Mouse (Mus musculus): ENCODE measurements around the gene Inpp5f. TPM values are rescaled to one million over a fixed set of nuclear protein-coding genes. Genes with fewer than 3 reads are reported as not detected.

Inpp5f gene
- polyA plus RNA-seq, 1 experiment = 3.6 TPM

DNA sequence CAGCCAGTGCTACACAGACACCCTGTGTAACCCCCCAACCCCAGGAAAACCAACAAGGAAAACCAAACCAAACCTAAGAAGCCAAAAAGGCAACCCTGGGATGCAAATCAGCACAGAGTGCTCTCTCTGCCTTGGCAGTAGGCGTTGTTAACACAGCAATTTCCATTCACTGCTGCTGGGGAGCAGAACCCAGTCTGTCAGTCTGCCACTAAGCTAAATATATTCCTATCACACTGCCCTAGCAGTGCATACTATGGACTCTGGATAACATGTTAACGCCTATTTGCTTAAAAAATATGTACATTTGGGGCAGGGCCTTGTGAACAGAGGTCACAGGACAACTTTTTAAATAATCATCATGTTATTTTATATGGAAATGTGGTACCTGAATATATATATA, 120.5 kb downstream of the Inpp5f start:
- Histone ChIP-seq H3K4me3 (no peak overlapping the region), H3ac (ENCODE audit: control insufficient read depth, insufficient read length) (no peak overlapping the region), H3K79me2 (ENCODE audit: control insufficient read depth, insufficient read depth) (peaks cover 91% of the 10 kb centered on the region), H3K27me3 (ENCODE audit: control insufficient read depth, insufficient read depth, insufficient read length) (no peaks in the 10 kb centered on the region), H3K36me3 (ENCODE audit: control insufficient read depth, insufficient read depth) (no peaks in the 10 kb centered on the region), H3K4me2 (ENCODE audit: low read depth) (no peak overlapping the region)
- TF ChIP-seq CEBPB (IDR thresholded peaks at IDR 0.05; ENCODE audit: insufficient read depth, poor library complexity, severe bottlenecking) = no peak
- no peak for TF ChIP-seq POLR2A (IDR thresholded peaks at IDR 0.05; ENCODE audit: insufficient read length, low read depth)
- TF ChIP-seq REST (IDR thresholded peaks at IDR 0.05; ENCODE audit: insufficient read depth, insufficient read length) = no peak
- TF ChIP-seq E2F4 (IDR thresholded peaks at IDR 0.05; ENCODE audit: insufficient read depth) = no peak
- TF ChIP-seq POLR2AphosphoS2 (IDR thresholded peaks at IDR 0.05; ENCODE audit: insufficient read length, low read depth) = no peak
- no peak for TF ChIP-seq SRF (IDR thresholded peaks at IDR 0.05; ENCODE audit: control insufficient read depth, insufficient read length, low read depth)
- TF ChIP-seq MYOD1 (IDR thresholded peaks at IDR 0.05; ENCODE audit: control insufficient read depth in 1 of 3, insufficient read length in 2 of 3, low read depth in 2 of 3) = no peak
- TF ChIP-seq MAX (IDR thresholded peaks at IDR 0.05; ENCODE audit: low read depth) = no peak
- TF ChIP-seq USF1 (IDR thresholded peaks at IDR 0.05; ENCODE audit: low read depth) = no peak
- no peak for TF ChIP-seq TCF3 (IDR thresholded peaks at IDR 0.05; ENCODE audit: insufficient read length, low read depth)
- TF ChIP-seq MYOG (IDR thresholded peaks at IDR 0.05; ENCODE audit: control insufficient read depth in 1 of 3, insufficient read depth in 1 of 3, insufficient read length in 2 of 3, low read depth in 2 of 3) = no peak

DNA sequence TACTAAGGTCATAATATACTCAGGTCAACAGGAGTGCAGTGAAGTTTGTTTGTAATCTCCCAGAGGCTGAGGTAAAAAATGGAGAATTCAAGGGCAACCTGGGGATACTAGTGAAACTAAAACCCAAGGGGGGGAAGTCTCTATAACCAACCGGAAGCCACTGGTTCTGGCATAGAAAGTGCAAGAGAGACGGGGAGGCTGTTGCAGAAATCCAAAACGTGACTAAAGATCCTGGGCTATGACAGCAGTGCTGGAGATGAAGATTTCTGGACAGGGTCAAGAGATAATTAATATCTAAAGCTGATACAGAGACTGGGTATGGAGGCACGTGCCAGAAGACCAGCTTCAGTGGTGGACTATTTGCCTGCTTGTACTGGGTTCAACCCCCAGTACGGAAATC, 126.9 kb downstream of the Inpp5f start:
- H3K4me2 ChIP-seq (ENCODE audit: low read depth) = peak overlapping the region; percentile 92

DNA sequence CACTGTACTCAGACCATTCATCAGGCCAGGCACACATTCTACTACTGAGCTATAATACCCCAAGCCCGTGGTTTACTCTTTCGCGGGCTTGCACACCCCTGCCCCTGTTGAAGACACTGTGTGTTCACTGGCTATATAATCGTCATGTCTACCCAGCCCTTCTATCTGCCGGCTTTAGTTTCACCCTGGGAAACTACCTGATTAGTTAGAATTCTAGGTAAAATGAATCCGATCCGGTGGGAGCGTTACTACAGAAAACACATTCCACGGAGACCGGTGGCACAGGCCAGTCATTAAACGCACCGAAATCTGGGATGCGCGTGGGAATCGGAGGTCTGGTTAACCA, 128.0 kb downstream of the Inpp5f start:
- Histone ChIP-seq H3K4me2 (ENCODE audit: low read depth) (peak overlapping the region; percentile 92), H3K36me3 (ENCODE audit: control insufficient read depth, insufficient read depth) (no peaks in the 10 kb centered on the region), H3K27me3 (ENCODE audit: control insufficient read depth, insufficient read depth, insufficient read length) (no peaks in the 10 kb centered on the region), H3K79me2 (ENCODE audit: control insufficient read depth, insufficient read depth) (peaks cover 56% of the 10 kb centered on the region), H3K4me3 (peak overlapping the region; percentile 49), H3ac (ENCODE audit: control insufficient read depth, insufficient read length) (peak overlapping the region; percentile 35)
- no peak for TF ChIP-seq POLR2AphosphoS2 (IDR thresholded peaks at IDR 0.05; ENCODE audit: insufficient read length, low read depth)
- no peak for TF ChIP-seq E2F4 (IDR thresholded peaks at IDR 0.05; ENCODE audit: insufficient read depth)
- no peak for TF ChIP-seq REST (IDR thresholded peaks at IDR 0.05; ENCODE audit: insufficient read depth, insufficient read length)
- TF ChIP-seq MYOG (IDR thresholded peaks at IDR 0.05; ENCODE audit: control insufficient read depth in 1 of 3, insufficient read depth in 1 of 3, insufficient read length in 2 of 3, low read depth in 2 of 3) = no peak
- TF ChIP-seq POLR2A (IDR thresholded peaks at IDR 0.05; ENCODE audit: insufficient read length, low read depth) = no peak
- no peak for TF ChIP-seq MAX (IDR thresholded peaks at IDR 0.05; ENCODE audit: low read depth)
- TF ChIP-seq TCF12 (IDR thresholded peaks at IDR 0.05; ENCODE audit: insufficient read depth, poor library complexity, severe bottlenecking) = no peak
- TF ChIP-seq SRF (IDR thresholded peaks at IDR 0.05; ENCODE audit: control insufficient read depth, insufficient read length, low read depth) = no peak
- TF ChIP-seq MYOD1 (IDR thresholded peaks at IDR 0.05; ENCODE audit: control insufficient read depth in 1 of 3, insufficient read length in 2 of 3, low read depth in 2 of 3) = no peak
- TF ChIP-seq CEBPB (IDR thresholded peaks at IDR 0.05; ENCODE audit: insufficient read depth, poor library complexity, severe bottlenecking) = no peak
- no peak for TF ChIP-seq USF1 (IDR thresholded peaks at IDR 0.05; ENCODE audit: low read depth)
- TF ChIP-seq TCF3 (IDR thresholded peaks at IDR 0.05; ENCODE audit: insufficient read length, low read depth) = no peak

More for the DNA sequence above, 126.9 kb downstream of the Inpp5f start:
- H3K4me3 ChIP-seq = no peak overlapping the region
- no peaks in the 10 kb centered on the region for H3K36me3 ChIP-seq (ENCODE audit: control insufficient read depth, insufficient read depth)
- peaks cover 67% of the 10 kb centered on the region for H3K79me2 ChIP-seq (ENCODE audit: control insufficient read depth, insufficient read depth)
- no peaks in the 10 kb centered on the region for H3K27me3 ChIP-seq (ENCODE audit: control insufficient read depth, insufficient read depth, insufficient read length)
- TF ChIP-seq TCF3 (IDR thresholded peaks at IDR 0.05; ENCODE audit: insufficient read length, low read depth) (no peak), TCF12 (IDR thresholded peaks at IDR 0.05; ENCODE audit: insufficient read depth, poor library complexity, severe bottlenecking) (no peak), REST (IDR thresholded peaks at IDR 0.05; ENCODE audit: insufficient read depth, insufficient read length) (no peak), MAX (IDR thresholded peaks at IDR 0.05; ENCODE audit: low read depth) (no peak), USF1 (IDR thresholded peaks at IDR 0.05; ENCODE audit: low read depth) (no peak), MYOD1 (IDR thresholded peaks at IDR 0.05; ENCODE audit: control insufficient read depth in 1 of 3, insufficient read length in 2 of 3, low read depth in 2 of 3) (no peak), SRF (IDR thresholded peaks at IDR 0.05; ENCODE audit: control insufficient read depth, insufficient read length, low read depth) (no peak), MYOG (IDR thresholded peaks at IDR 0.05; ENCODE audit: control insufficient read depth in 1 of 3, insufficient read depth in 1 of 3, insufficient read length in 2 of 3, low read depth in 2 of 3) (no peak), POLR2A (IDR thresholded peaks at IDR 0.05; ENCODE audit: insufficient read length, low read depth) (no peak), E2F4 (IDR thresholded peaks at IDR 0.05; ENCODE audit: insufficient read depth) (no peak), CEBPB (IDR thresholded peaks at IDR 0.05; ENCODE audit: insufficient read depth, poor library complexity, severe bottlenecking) (no peak), POLR2AphosphoS2 (IDR thresholded peaks at IDR 0.05; ENCODE audit: insufficient read length, low read depth) (no peak)
- no peak overlapping the region for H3ac ChIP-seq (ENCODE audit: control insufficient read depth, insufficient read length)

DNA sequence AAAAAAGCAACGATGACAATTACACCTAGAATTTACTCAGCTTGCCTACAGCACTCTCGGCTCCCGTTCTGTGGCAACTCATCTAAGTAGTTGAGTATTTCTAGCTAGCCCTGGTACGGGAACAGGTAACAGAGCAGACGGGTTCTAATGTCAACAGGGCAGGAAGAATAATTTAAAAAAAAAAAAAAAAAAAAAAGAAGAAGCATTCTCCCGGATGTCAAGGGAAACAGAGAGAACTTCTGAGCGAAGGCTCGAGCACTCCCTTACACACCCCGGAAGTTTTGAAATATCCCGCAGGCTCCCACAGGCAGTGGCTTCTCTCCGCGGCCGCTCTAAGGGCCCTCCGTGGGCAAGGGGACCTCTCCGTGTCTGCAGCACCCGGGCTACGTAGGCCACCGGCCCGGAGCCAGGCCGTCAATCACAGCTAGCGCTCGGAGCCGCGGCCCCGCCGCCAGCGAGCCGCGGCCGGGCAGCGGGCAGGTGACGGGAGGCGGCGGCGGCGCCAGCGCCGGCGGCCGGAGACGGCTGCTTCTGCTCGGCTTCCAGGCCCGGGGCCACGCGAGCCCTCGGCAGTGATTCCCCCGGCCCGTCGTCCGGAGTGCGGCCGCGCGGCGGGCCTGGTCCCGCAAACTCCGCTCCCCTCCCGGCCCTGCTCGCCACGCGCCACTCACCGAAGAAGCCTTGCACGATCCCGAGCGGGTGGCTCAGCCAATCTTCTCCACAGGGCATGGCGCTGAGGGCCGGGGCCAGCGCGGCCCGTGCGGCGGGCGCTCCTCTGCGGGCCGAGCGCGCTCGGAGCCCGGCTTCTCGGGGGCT, 128.5 kb downstream of the Inpp5f start:
- Histone ChIP-seq H3ac (ENCODE audit: control insufficient read depth, insufficient read length) (peak overlapping the region; percentile 35), H3K4me3 (peak overlapping the region; percentile 49), H3K4me2 (ENCODE audit: low read depth) (peak overlapping the region; percentile 92), H3K79me2 (ENCODE audit: control insufficient read depth, insufficient read depth) (peaks cover 50% of the 10 kb centered on the region), H3K27me3 (ENCODE audit: control insufficient read depth, insufficient read depth, insufficient read length) (no peaks in the 10 kb centered on the region), H3K36me3 (ENCODE audit: control insufficient read depth, insufficient read depth) (no peaks in the 10 kb centered on the region)
- TF ChIP-seq MAX (IDR thresholded peaks at IDR 0.05; ENCODE audit: low read depth) (no peak), POLR2A (IDR thresholded peaks at IDR 0.05; ENCODE audit: insufficient read length, low read depth) (no peak), SRF (IDR thresholded peaks at IDR 0.05; ENCODE audit: control insufficient read depth, insufficient read length, low read depth) (no peak), CEBPB (IDR thresholded peaks at IDR 0.05; ENCODE audit: insufficient read depth, poor library complexity, severe bottlenecking) (0 out of 2 replicates have a peak, but pooled peaks have one; percentile 15), USF1 (IDR thresholded peaks at IDR 0.05; ENCODE audit: low read depth) (no peak), MYOG (IDR thresholded peaks at IDR 0.05; ENCODE audit: control insufficient read depth in 1 of 3, insufficient read depth in 1 of 3, insufficient read length in 2 of 3, low read depth in 2 of 3) (no peak), MYOD1 (IDR thresholded peaks at IDR 0.05; ENCODE audit: control insufficient read depth in 1 of 3, insufficient read length in 2 of 3, low read depth in 2 of 3) (no peak)

All from myocyte (in vitro differentiated cells).